Mouse (Mus musculus) liver, embryonic 14.5 days (tissue): ENCODE data around the gene Dgat2.

Experiments
- CTCF ChIP-seq: IDR thresholded peaks from 2 replicates; pipeline ENCODE4 v1.5.1; 2016; ENCODE audit warnings: antibody characterized with exemption, low read depth, control low read depth
- EP300 ChIP-seq: IDR thresholded peaks from 2 replicates; pipeline ENCODE4 v1.6.1; 2016; ENCODE audit warnings: antibody characterized with exemption, low read depth

DNA sequence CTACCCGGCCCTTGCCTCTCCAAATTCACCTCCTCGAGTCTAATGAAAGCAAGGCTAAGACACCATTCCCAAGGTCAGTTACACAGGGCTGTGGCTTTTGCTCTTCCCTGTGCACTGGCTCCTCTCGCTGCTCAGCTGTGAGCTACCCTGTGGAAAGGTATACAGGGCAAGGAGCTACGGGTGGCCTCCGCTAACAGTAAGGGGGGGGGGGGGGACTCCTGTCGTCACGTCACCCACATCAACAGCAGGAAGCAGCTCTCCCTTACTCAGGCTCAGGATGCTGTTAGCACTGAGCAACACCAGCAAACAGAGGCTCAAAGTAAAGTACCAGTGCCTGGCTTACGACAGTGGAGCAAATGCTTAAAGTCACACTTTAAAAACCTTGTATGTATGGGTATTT lies 29.8 kb downstream of the Dgat2 start:
- TF ChIP-seq CTCF (no peak), EP300 (no peak)
